Mouse (Mus musculus): ENCODE results near the gene Stmnd1. TPM values are rescaled to one million over a fixed set of nuclear protein-coding genes. Genes with fewer than 3 reads are reported as not detected.

Gene Stmnd1
- polyA plus RNA-seq, 1 experiment from 2014 or later, result 0.23 TPM

DNA sequence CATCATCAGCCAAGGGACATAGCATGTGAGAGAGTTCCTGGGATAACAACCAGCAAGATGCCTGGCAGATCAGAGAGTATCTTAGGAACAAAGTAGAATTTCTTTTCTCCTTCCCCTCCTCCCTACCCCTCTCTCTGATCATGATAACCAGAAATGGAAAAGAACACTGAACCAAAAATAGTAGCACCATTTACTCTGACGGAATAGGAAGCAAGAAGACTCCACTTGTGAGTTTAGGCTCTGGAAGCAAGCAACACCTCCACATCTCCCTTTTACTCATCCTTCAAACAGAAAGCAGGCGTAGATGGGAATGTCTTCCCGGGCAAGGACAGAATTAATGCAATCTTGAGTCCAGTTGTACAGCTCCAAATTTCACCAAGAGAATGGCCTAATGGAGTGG is 19.8 kb upstream of the Stmnd1 start:
- Histone ChIP-seq H3K27ac (ENCODE audit: low read depth, low read length) (no peak overlapping the region), H3K4me1 (ENCODE audit: control insufficient read depth, insufficient read depth, low read depth, low read length) (no peaks in the 10 kb centered on the region), H3K4me3 (ENCODE audit: low read length) (no peak overlapping the region), H3K36me3 (ENCODE audit: control insufficient read depth, insufficient read depth, low read length) (no peaks in the 10 kb centered on the region), H3K9me3 (ENCODE audit: control insufficient read depth, low read length) (no peaks in the 10 kb centered on the region), H3K9ac (ENCODE audit: low read depth, low read length) (no peak overlapping the region), H3K27me3 (replicated peaks; ENCODE audit: control insufficient read depth, insufficient read depth, low read length) (no peaks in the 10 kb centered on the region), H3K4me2 (ENCODE audit: low read length) (no peak overlapping the region)
- 81% methylated on average over 3 of the region's 3 CpGs for WGBS
- no peak for ATAC-seq

DNA sequence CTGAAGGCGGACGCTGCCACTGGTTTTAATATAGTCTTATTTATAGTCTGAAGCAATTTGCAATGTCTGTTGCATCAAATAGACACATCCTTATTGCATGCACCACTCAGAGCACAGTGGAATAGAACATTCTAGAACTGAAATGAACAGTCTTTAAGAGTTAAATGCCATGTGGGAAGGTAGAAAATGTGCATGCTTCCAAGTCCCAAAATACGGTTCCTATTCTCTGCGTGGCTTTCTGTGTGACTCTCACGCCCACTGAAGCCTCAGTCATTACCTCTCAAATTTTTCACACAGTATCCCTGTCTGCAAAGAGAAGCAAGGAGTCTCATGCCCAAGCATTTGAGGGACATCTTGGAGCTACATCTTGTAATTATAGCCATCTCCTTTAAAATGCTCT is 19.4 kb upstream of the Stmnd1 start:
- H3K4me1 ChIP-seq (ENCODE audit: control insufficient read depth, insufficient read depth, low read depth, low read length), result no peaks in the 10 kb centered on the region
- H3K4me3 ChIP-seq (ENCODE audit: low read length), result no peak overlapping the region
- no peaks in the 10 kb centered on the region for H3K36me3 ChIP-seq (ENCODE audit: control insufficient read depth, insufficient read depth, low read length)
- no peak overlapping the region for H3K9ac ChIP-seq (ENCODE audit: low read depth, low read length)
- no peaks in the 10 kb centered on the region for H3K9me3 ChIP-seq (ENCODE audit: control insufficient read depth, low read length)
- ATAC-seq, result no peak
- no peak overlapping the region for H3K4me2 ChIP-seq (ENCODE audit: low read length)
- H3K27ac ChIP-seq (ENCODE audit: low read depth, low read length), result no peak overlapping the region
- WGBS, result 93% methylated on average over 5 of the region's 5 CpGs
- no peaks in the 10 kb centered on the region for H3K27me3 ChIP-seq (replicated peaks; ENCODE audit: control insufficient read depth, insufficient read depth, low read length)

DNA sequence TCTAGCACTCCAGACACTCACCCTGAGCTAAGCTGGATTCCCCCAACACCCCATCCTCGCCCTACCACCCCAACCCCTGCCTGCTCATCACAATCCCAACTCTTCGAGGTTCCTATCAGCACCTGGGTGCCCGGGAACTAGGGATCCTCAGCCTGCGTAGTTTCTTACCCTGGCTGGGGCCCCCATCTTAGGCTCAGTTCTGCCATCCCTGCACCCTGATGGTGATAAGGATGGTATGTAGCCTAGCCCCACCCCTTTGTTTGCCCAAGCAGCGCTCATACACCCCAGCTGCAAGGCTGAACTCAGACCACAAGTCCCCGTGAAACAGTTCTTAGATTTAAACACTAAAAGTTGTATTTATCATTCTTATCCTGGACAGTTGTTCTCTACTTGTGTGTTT is 17.9 kb upstream of the Stmnd1 start:
- no peaks in the 10 kb centered on the region for H3K4me1 ChIP-seq (ENCODE audit: control insufficient read depth, insufficient read depth, low read depth, low read length)

DNA sequence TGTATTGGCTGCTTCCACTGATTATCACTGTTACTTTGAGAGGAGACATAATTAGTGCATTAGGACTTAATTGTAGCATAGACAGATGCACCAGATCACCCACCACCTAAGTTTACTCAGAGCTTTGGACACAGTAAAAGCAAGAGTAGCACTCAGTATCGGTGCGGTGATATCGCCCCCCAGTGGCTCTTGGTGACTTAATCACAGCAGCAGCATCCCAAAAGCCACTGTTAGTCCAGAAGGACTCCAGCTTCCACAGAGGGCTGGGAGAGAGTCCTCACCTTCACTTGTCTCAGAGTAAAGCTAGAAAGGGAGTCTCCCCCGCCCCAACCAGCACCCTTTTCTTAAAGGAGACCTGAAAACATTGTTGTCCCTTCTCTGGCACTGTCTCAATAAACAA is 15.7 kb upstream of the Stmnd1 start:
- ATAC-seq, result peak; percentile 68; the same call in 1 of the 2 replicates
- H3K4me1 ChIP-seq (ENCODE audit: control insufficient read depth, insufficient read depth, low read depth, low read length), result no peaks in the 10 kb centered on the region
- 6% methylated on average over 4 of the region's 4 CpGs for WGBS
- H3K9me3 ChIP-seq (ENCODE audit: control insufficient read depth, low read length), result no peaks in the 10 kb centered on the region
- H3K27ac ChIP-seq (ENCODE audit: low read depth, low read length), result no peak overlapping the region
- H3K4me3 ChIP-seq (ENCODE audit: low read length), result no peak overlapping the region
- no peaks in the 10 kb centered on the region for H3K36me3 ChIP-seq (ENCODE audit: control insufficient read depth, insufficient read depth, low read length)
- no peaks in the 10 kb centered on the region for H3K27me3 ChIP-seq (replicated peaks; ENCODE audit: control insufficient read depth, insufficient read depth, low read length)
- H3K4me2 ChIP-seq (ENCODE audit: low read length), result no peak overlapping the region
- no peak overlapping the region for H3K9ac ChIP-seq (ENCODE audit: low read depth, low read length)

More for the DNA sequence above, 17.9 kb upstream of the Stmnd1 start:
- Histone ChIP-seq H3K9ac (ENCODE audit: low read depth, low read length) (no peak overlapping the region), H3K27me3 (replicated peaks; ENCODE audit: control insufficient read depth, insufficient read depth, low read length) (no peaks in the 10 kb centered on the region), H3K4me2 (ENCODE audit: low read length) (no peak overlapping the region), H3K27ac (ENCODE audit: low read depth, low read length) (no peak overlapping the region), H3K36me3 (ENCODE audit: control insufficient read depth, insufficient read depth, low read length) (no peaks in the 10 kb centered on the region), H3K4me3 (ENCODE audit: low read length) (no peak overlapping the region), H3K9me3 (ENCODE audit: control insufficient read depth, low read length) (no peaks in the 10 kb centered on the region)
- no peak for ATAC-seq
- WGBS, result 87% methylated on average over 6 of the region's 6 CpGs

DNA sequence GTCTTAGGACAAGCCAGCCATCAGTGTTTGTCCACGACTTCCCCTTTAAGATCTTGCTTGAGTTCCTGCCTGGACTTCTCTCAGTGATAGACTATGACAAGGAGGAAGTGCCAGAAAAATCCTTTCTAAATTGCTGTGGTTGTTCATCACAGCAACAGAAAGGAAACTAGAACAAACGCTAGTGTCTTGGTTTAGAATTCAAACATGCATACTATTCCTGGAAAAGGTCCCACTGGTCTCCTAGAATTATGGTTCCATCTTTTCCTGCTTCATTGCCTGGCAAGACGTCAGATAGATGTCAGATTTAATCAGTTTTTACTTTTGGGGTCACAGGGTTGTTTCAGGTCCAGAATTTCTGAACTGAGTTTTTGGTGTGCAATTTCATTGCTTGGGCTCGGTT is 14.0 kb upstream of the Stmnd1 start:
- H3K27ac ChIP-seq (ENCODE audit: low read depth, low read length), result no peak overlapping the region
- no peaks in the 10 kb centered on the region for H3K4me1 ChIP-seq (ENCODE audit: control insufficient read depth, insufficient read depth, low read depth, low read length)
- no peak for ATAC-seq

DNA sequence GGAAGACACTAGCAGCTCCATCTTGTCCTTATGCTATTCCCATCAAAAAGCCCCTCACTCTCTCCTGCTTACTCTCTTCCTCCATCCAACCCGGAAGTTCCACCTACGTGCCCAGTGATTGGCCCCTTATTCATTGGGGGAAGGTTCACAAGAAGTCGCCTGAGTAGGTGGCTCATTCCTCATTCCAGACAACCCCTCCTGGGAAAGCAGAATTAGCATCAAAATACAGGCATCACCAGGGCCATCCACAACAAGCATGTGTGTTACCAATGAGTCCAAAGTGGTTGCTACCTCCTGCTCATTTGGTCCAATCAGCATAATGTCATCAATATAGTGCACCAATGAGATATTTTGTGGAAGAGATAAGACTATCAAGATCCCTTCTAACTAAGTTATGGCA is 12.3 kb upstream of the Stmnd1 start:
- H3K9me3 ChIP-seq (ENCODE audit: control insufficient read depth, low read length), result no peaks in the 10 kb centered on the region
- no peaks in the 10 kb centered on the region for H3K4me1 ChIP-seq (ENCODE audit: control insufficient read depth, insufficient read depth, low read depth, low read length)
- no peaks in the 10 kb centered on the region for H3K27me3 ChIP-seq (replicated peaks; ENCODE audit: control insufficient read depth, insufficient read depth, low read length)
- WGBS, result 44% methylated on average over 3 of the region's 3 CpGs
- H3K36me3 ChIP-seq (ENCODE audit: control insufficient read depth, insufficient read depth, low read length), result no peaks in the 10 kb centered on the region
- H3K9ac ChIP-seq (ENCODE audit: low read depth, low read length), result no peak overlapping the region
- no peak for ATAC-seq
- no peak overlapping the region for H3K27ac ChIP-seq (ENCODE audit: low read depth, low read length)
- no peak overlapping the region for H3K4me3 ChIP-seq (ENCODE audit: low read length)
- H3K4me2 ChIP-seq (ENCODE audit: low read length), result no peak overlapping the region

More for the DNA sequence above, 14.0 kb upstream of the Stmnd1 start:
- Histone ChIP-seq H3K27me3 (replicated peaks; ENCODE audit: control insufficient read depth, insufficient read depth, low read length) (no peaks in the 10 kb centered on the region), H3K4me3 (ENCODE audit: low read length) (no peak overlapping the region), H3K36me3 (ENCODE audit: control insufficient read depth, insufficient read depth, low read length) (no peaks in the 10 kb centered on the region), H3K9me3 (ENCODE audit: control insufficient read depth, low read length) (no peaks in the 10 kb centered on the region), H3K4me2 (ENCODE audit: low read length) (no peak overlapping the region), H3K9ac (ENCODE audit: low read depth, low read length) (no peak overlapping the region)
- 82% methylated on average over 4 of the region's 4 CpGs for WGBS

DNA sequence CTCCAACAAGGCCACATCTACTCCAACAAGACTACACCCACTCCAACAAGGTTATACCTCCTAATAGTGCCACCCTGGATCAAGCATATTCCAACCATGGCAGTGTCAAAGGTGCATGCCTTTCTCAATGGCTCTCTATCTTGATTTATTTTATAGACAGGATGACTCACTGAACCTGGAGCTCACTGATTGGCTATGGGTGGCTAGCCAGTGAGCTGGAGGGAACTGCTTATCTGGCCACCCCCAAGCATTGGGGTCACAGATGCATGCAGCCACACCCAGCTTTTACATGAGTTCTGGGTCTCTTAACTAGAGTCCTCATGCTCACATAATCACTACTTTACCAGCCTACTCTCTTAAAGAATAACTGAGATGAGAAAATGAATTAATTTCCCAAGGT is 5.7 kb upstream of the Stmnd1 start:
- Histone ChIP-seq H3K27me3 (replicated peaks; ENCODE audit: control insufficient read depth, insufficient read depth, low read length) (no peaks in the 10 kb centered on the region), H3K4me2 (ENCODE audit: low read length) (no peak overlapping the region)
- no peak for ATAC-seq

DNA sequence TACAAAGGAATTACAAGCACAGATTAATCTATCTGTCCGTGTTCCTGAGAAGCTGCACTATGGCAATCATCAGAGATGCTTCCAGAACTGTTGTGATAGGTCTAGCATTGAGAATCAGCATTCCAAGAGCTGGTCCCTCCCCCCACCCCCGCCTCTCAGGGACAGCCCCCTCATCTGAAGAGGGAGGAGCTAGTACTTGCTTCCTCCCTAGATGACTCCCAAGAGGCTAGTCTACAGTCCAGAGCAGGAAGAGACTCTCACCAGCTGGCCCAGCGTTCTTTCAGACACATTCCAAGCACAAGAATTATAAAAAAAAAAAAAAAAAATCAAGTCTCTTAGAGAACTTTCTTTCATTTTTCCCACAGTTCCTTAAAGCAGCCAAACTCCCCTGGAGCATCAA is 5.2 kb upstream of the Stmnd1 start:
- Histone ChIP-seq H3K9me3 (ENCODE audit: control insufficient read depth, low read length) (no peaks in the 10 kb centered on the region), H3K27ac (ENCODE audit: low read depth, low read length) (no peak overlapping the region; the same call in 1 of the 2 replicates), H3K9ac (ENCODE audit: low read depth, low read length) (no peak overlapping the region), H3K4me3 (ENCODE audit: low read length) (no peak overlapping the region), H3K36me3 (ENCODE audit: control insufficient read depth, insufficient read depth, low read length) (no peaks in the 10 kb centered on the region), H3K4me2 (ENCODE audit: low read length) (no peak overlapping the region), H3K4me1 (ENCODE audit: control insufficient read depth, insufficient read depth, low read depth, low read length) (peaks cover 4% of the 10 kb centered on the region; the same call in 1 of the 2 replicates), H3K27me3 (replicated peaks; ENCODE audit: control insufficient read depth, insufficient read depth, low read length) (no peaks in the 10 kb centered on the region)
- no peak for ATAC-seq
- WGBS, result 31% methylated on average over 3 of the region's 3 CpGs

More for the DNA sequence above, 5.7 kb upstream of the Stmnd1 start:
- Histone ChIP-seq H3K36me3 (ENCODE audit: control insufficient read depth, insufficient read depth, low read length) (no peaks in the 10 kb centered on the region), H3K27ac (ENCODE audit: low read depth, low read length) (no peak overlapping the region), H3K9me3 (ENCODE audit: control insufficient read depth, low read length) (no peaks in the 10 kb centered on the region), H3K4me1 (ENCODE audit: control insufficient read depth, insufficient read depth, low read depth, low read length) (0 out of 2 replicates have a peak, but pooled peaks cover 4% of the 10 kb centered on the region), H3K4me3 (ENCODE audit: low read length) (no peak overlapping the region), H3K9ac (ENCODE audit: low read depth, low read length) (no peak overlapping the region)

DNA sequence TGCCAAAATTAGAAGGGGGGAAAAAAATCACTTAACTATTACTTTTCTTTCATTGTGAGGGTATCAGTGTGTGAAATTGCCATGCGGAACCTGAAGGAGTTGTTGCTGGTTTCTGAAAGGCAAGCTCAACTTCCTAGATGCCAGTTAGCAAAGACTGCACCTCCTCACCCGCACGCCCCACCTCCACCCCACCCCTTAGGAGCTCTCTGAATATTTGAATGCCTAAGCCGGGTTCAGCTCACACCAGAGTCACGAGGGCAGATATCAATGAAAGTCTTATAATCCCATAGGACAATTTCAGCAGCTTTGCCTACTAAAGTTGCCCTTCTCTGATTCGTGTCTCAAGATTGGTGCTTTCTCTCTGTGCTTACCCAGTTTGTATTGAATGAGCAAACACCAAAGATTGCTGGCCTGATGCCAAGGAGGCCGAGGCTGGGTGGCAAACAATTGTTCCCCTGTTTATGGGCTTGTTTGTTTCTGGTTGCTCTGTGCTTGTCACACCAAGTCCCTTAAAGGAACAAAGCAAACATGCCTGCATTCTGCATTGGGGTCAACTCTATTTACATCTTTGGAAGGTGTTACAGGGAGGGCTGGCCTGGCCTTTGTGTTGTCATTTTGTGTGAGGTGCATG is 4.6 kb upstream of the Stmnd1 start:
- no peaks in the 10 kb centered on the region for H3K36me3 ChIP-seq (ENCODE audit: control insufficient read depth, insufficient read depth, low read length)
- WGBS, result 21% methylated on average over 7 of the region's 7 CpGs
- peaks cover 7% of the 10 kb centered on the region; the same call in 1 of the 2 replicates for H3K4me1 ChIP-seq (ENCODE audit: control insufficient read depth, insufficient read depth, low read depth, low read length)
- H3K4me2 ChIP-seq (ENCODE audit: low read length), result no peak overlapping the region
- H3K27ac ChIP-seq (ENCODE audit: low read depth, low read length), result no peak overlapping the region; the same call in 1 of the 2 replicates
- no peak overlapping the region for H3K4me3 ChIP-seq (ENCODE audit: low read length)
- no peaks in the 10 kb centered on the region for H3K9me3 ChIP-seq (ENCODE audit: control insufficient read depth, low read length)
- no peaks in the 10 kb centered on the region for H3K27me3 ChIP-seq (replicated peaks; ENCODE audit: control insufficient read depth, insufficient read depth, low read length)
- 0 out of 2 replicates have a peak, but pooled peaks have one; percentile 34 for ATAC-seq
- H3K9ac ChIP-seq (ENCODE audit: low read depth, low read length), result no peak overlapping the region
